20 mouse cellular contexts compared by ENCODE assay signal in the genomic region with DNA sequence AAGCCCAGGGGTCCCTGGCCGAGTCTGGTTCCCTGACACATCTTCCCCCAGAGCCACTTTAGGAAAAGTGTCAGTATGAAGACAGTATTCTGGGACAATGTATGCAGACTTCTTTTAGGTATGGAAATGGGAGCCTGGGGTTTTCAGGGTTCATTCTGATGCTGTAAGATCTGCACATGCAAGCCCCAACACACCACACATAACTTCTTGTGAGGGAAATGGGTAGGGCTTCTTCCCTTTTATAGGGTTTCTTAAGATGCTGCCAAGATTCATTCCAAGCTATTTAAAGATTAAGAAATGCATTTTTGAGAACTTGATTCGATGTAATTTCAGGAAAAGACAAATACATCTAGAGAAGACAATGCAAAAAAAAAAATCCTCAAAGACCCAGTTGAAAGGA.
DNase-seq lines count a peak whose midpoint lies in the region; ATAC-seq lines count a peak whose summit lies in the region.
"Had no signal": no experiment of that assay in that cellular context is flagged by ENCODE, and none has a peak within 500 bp of the region (broad histone marks: within the 10 kb centered on the region; RNA-seq: fewer than 3 reads in every experiment).

No protein-coding gene starts in this region.

- no peak overlapping the region for H3K4me2 ChIP-seq in embryonic facial prominence, embryonic 15.5 days (replicated peaks)
- H3K4me2 ChIP-seq: hindbrain, embryonic 12.5 days had no signal

- H3K27me3 ChIP-seq in embryonic facial prominence, embryonic 10.5 days (replicated peaks; ENCODE audit: low read depth, poor library complexity, severe bottlenecking) = peaks cover 26% of the 10 kb centered on the region
- no peaks in the 10 kb centered on the region for H3K27me3 ChIP-seq in embryonic facial prominence, embryonic 15.5 days
- H3K27me3 ChIP-seq: CH12.LX; hindbrain, embryonic 12.5 days; Patski had no signal

- H3K9ac ChIP-seq in embryonic facial prominence, embryonic 15.5 days = no peak overlapping the region
- H3K9ac ChIP-seq: hindbrain, embryonic 12.5 days had no signal

- H3K27ac ChIP-seq in embryonic facial prominence, embryonic 10.5 days (replicated peaks) = peak overlapping the region; percentile 65
- peak overlapping the region; percentile 71 for H3K27ac ChIP-seq in embryonic facial prominence, embryonic 15.5 days (replicated peaks)
- H3K27ac ChIP-seq: heart, embryonic 10.5 days; hindbrain, embryonic 12.5 days had no signal

- H3K9me3 ChIP-seq in embryonic facial prominence, embryonic 10.5 days = no peaks in the 10 kb centered on the region
- no peaks in the 10 kb centered on the region for H3K9me3 ChIP-seq in embryonic facial prominence, embryonic 15.5 days (replicated peaks)
- H3K9me3 ChIP-seq: heart, embryonic 10.5 days; hindbrain, embryonic 12.5 days had no signal

- no peak overlapping the region for H3K4me3 ChIP-seq in embryonic facial prominence, embryonic 10.5 days
- no peak overlapping the region for H3K4me3 ChIP-seq in embryonic facial prominence, embryonic 15.5 days (replicated peaks)
- H3K4me3 ChIP-seq: heart, embryonic 10.5 days; hindbrain, embryonic 12.5 days had no signal

- 69% methylated on average over 2 of the region's 2 CpGs for WGBS in embryonic facial prominence, embryonic 10.5 days
- 33% methylated on average over 2 of the region's 2 CpGs for WGBS in embryonic facial prominence, embryonic 15.5 days

- ATAC-seq in embryonic facial prominence, embryonic 15.5 days (ENCODE audit: insufficient number of reproducible peaks, low FRiP score, low TSS enrichment, low read depth) = no peak
- ATAC-seq: activated CD4-positive, CD25-positive, alpha-beta regulatory T cell, adult 4 months; forebrain, embryonic 14.5 days; hindbrain, embryonic 16.5 days; Patski had no signal

- peaks cover 16% of the 10 kb centered on the region for H3K4me1 ChIP-seq in embryonic facial prominence, embryonic 10.5 days
- peaks cover 31% of the 10 kb centered on the region for H3K4me1 ChIP-seq in embryonic facial prominence, embryonic 15.5 days
- H3K4me1 ChIP-seq: hindbrain, embryonic 12.5 days had no signal

- DNase-seq in brain, adult 2 months (ENCODE audit: low read depth, low spot score) = peak; percentile 30
- DNase-seq in embryonic facial prominence, embryonic 10.5 days (ENCODE audit: low spot score) = no peak
- peak; percentile 33 for DNase-seq in telencephalon, adult 2 months (ENCODE audit: low read depth, low spot score)
- no peak for DNase-seq in kidney, adult 8-10 months
- no peak for DNase-seq in urinary bladder, postnatal 10 days (ENCODE audit: low spot score)
- DNase-seq: adrenal gland, postnatal 14 days; cerebellum, adult 18-20 months; cerebellum, postnatal 14 days; gastrocnemius, postnatal 10 days; heart, adult 18-20 months; heart, postnatal 10 days; heart, postnatal 4 days had no signal

- no peaks in the 10 kb centered on the region for H3K36me3 ChIP-seq in embryonic facial prominence, embryonic 10.5 days (replicated peaks)
- no peaks in the 10 kb centered on the region for H3K36me3 ChIP-seq in embryonic facial prominence, embryonic 15.5 days
- H3K36me3 ChIP-seq: heart, embryonic 10.5 days; hindbrain, embryonic 12.5 days had no signal

Comparison
In these comparisons a context has a peak if more than half of its experiments do, and no peak if none do; other contexts are left out.
1. DNase-seq: peak in brain, adult 2 months (single experiment) and telencephalon, adult 2 months (single experiment); none in embryonic facial prominence, embryonic 10.5 days (single experiment), kidney, adult 8-10 months (0 of 2) and urinary bladder, postnatal 10 days (single experiment).